Comparison of ENCODE assay signal across 10 mouse cellular contexts in genomic region chr9:45589867-45590266, GRCm38 (mm10).
DNase-seq lines count a peak whose midpoint lies in the region; ATAC-seq and TF ChIP-seq lines count a peak whose summit lies in the region.
"Had no signal": no experiment of that assay in that cellular context is flagged by ENCODE, and none has a peak within 500 bp of the region (broad histone marks: within the 10 kb centered on the region; RNA-seq: fewer than 3 reads in every experiment).

No protein-coding gene starts in this region.

- H3K4me1 ChIP-seq in neural tube, embryonic 15.5 days = peaks cover 33% of the 10 kb centered on the region
- no peaks in the 10 kb centered on the region for H3K4me1 ChIP-seq in bone marrow, adult 2 months (ENCODE audit: control insufficient read depth, insufficient read depth, low read length)
- H3K4me1 ChIP-seq in limb, embryonic 11.5 days (ENCODE audit: control insufficient read depth, insufficient read depth, low read length) = no peaks in the 10 kb centered on the region
- H3K4me1 ChIP-seq: neural tube, embryonic 12.5 days had no signal

- ATAC-seq in frontal cortex, adult (ENCODE audit: low TSS enrichment) = no peak
- ATAC-seq in neural tube, embryonic 15.5 days (ENCODE audit: low FRiP score) = no peak
- ATAC-seq in erythroblast, adult 5-6 weeks (replicated peaks; ENCODE audit: low FRiP score, poor library complexity, severe bottlenecking) = peak; percentile 51; the same call in 1 of the 2 replicates
- no peak for ATAC-seq in limb, embryonic 11.5 days (ENCODE audit: insufficient number of reproducible peaks, low FRiP score, low TSS enrichment, low read depth)

- no peak for TF ChIP-seq POLR2A in bone marrow, adult 2 months (IDR thresholded peaks at IDR 0.05; ENCODE audit: borderline replicate concordance, control insufficient read depth, low read depth, low read length)

- H3K27me3 ChIP-seq in neural tube, embryonic 15.5 days (replicated peaks) = no peaks in the 10 kb centered on the region
- no peaks in the 10 kb centered on the region for H3K27me3 ChIP-seq in limb, embryonic 11.5 days (ENCODE audit: control insufficient read depth, insufficient read depth, low read length)
- H3K27me3 ChIP-seq: hindbrain, embryonic 15.5 days; neural tube, embryonic 12.5 days had no signal

- no peak overlapping the region for H3K4me2 ChIP-seq in neural tube, embryonic 15.5 days
- no peak overlapping the region for H3K4me2 ChIP-seq in limb, embryonic 11.5 days (ENCODE audit: low read depth, severe bottlenecking)
- H3K4me2 ChIP-seq: hindbrain, embryonic 15.5 days; neural tube, embryonic 12.5 days had no signal

- DNase-seq in frontal cortex, postnatal 36 days (ENCODE audit: low spot score in 2 of 2) = peak; percentile 44 to 67
- DNase-seq in neural tube, embryonic 10.5 days (ENCODE audit: extremely low spot score, low spot score) = peak; percentile 57
- DNase-seq in limb, embryonic 11.5 days (ENCODE audit: low spot score) = peak; percentile 76
- DNase-seq in spleen, postnatal 10 days (ENCODE audit: low spot score in 2 of 2) = peak; percentile 31 to 53

- no peaks in the 10 kb centered on the region for H3K36me3 ChIP-seq in neural tube, embryonic 15.5 days
- no peaks in the 10 kb centered on the region for H3K36me3 ChIP-seq in limb, embryonic 11.5 days (ENCODE audit: control insufficient read depth, insufficient read depth, low read length)
- H3K36me3 ChIP-seq: hindbrain, embryonic 15.5 days; neural tube, embryonic 12.5 days had no signal

- 78% methylated on average over 3 of the region's 3 CpGs for WGBS in neural tube, embryonic 15.5 days
- 59% methylated on average over 3 of the region's 3 CpGs for WGBS in bone marrow, adult 2 months
- WGBS in limb, embryonic 11.5 days = 74% methylated on average over 3 of the region's 3 CpGs

- no peaks in the 10 kb centered on the region for H3K9me3 ChIP-seq in neural tube, embryonic 15.5 days (replicated peaks)
- no peaks in the 10 kb centered on the region for H3K9me3 ChIP-seq in limb, embryonic 11.5 days (ENCODE audit: control insufficient read depth, low read length)
- H3K9me3 ChIP-seq: hindbrain, embryonic 15.5 days; neural tube, embryonic 12.5 days had no signal

- H3K27ac ChIP-seq in neural tube, embryonic 15.5 days (replicated peaks) = no peak overlapping the region
- H3K27ac ChIP-seq in bone marrow, adult 2 months (ENCODE audit: control insufficient read depth, insufficient read depth, low read depth, low read length, poor library complexity) = no peak overlapping the region
- no peak overlapping the region for H3K27ac ChIP-seq in limb, embryonic 11.5 days (replicated peaks; ENCODE audit: low read depth, low read length)
- H3K27ac ChIP-seq: hindbrain, embryonic 15.5 days; neural tube, embryonic 12.5 days had no signal

- TF ChIP-seq CTCF in bone marrow, adult 2 months (IDR thresholded peaks at IDR 0.05; ENCODE audit: control insufficient read depth, insufficient read depth, low read length) = peak; percentile 38; the same call in 1 of the 2 replicates

- H3K4me3 ChIP-seq in neural tube, embryonic 15.5 days (replicated peaks) = no peak overlapping the region
- H3K4me3 ChIP-seq in bone marrow, adult 2 months (replicated peaks; ENCODE audit: control insufficient read depth, low read depth, low read length) = no peak overlapping the region
- no peak overlapping the region for H3K4me3 ChIP-seq in limb, embryonic 11.5 days (ENCODE audit: low read depth, low read length)
- H3K4me3 ChIP-seq: hindbrain, embryonic 15.5 days; neural tube, embryonic 12.5 days had no signal

- no peak overlapping the region for H3K9ac ChIP-seq in neural tube, embryonic 15.5 days (replicated peaks)
- H3K9ac ChIP-seq in limb, embryonic 11.5 days (ENCODE audit: low read length) = no peak overlapping the region
- H3K9ac ChIP-seq: hindbrain, embryonic 15.5 days; neural tube, embryonic 12.5 days had no signal
